Mouse (Mus musculus) cerebellum, postnatal 25 days (tissue): ENCODE measurements around the gene Chd2.
A peak's percentile ranks its signal among the peaks of the same experiment; 100 is the strongest.

Source experiments
- DNase-seq, 2 experiments: peaks; one replicate each; pipeline ENCODE4 v3.0.0; 2021; ENCODE audit warnings: mixed read lengths in 2 of 2

Chd2 gene

DNA sequence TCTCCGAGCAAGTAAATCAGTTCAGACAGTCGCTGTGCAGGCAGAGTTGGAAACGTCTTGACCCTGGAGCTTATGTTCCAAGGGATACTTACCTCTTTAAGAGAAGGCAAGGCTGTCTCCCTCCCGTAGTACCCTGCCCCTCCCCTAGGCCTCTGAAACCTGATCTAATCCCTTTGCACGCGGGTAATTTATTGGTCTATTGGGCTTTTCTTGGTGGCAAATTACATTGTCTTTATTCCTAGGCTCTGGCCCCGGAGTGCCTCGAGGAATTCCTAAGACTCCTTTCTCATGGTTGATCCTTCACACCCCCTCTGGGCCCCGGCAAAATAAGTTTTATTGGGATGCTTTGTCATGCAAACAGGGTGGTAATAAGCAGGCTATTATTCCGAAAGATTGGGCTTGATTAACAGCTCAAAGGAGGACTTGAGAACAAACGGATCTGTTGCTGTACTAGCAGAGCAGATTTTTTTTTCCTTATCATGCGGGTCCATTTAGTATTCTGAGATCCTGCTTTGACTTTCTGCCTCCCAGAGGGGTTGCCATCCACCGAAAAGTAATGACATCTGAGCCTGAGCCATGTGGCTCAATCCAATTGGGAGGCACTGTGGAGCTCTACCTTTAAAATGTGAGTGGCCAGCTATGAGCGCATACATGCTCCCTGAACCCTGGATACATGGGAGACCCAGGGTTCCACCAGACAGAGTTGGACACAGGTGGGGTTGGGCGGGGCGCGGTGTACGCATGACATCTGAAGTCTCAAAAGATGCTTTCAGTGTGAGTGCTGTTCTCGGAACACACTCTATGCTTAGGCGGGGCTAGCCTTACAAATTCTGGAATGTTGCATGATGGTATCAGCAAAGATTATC, 141.3 kb downstream of the Chd2 start:
- DNase-seq = no peak

- DNase-seq = peak; percentile 80 to 91
Observed at GRCm38 (mm10) chr7:73399501-73400044, 142.1 kb downstream of the Chd2 start.

- DNase-seq = peak; percentile 36 to 40
Observed at GRCm38 (mm10) chr7:73398806-73399442, 142.7 kb downstream of the Chd2 start.

GRCm38 (mm10) chr7:73398319-73398718, 143.3 kb downstream of the Chd2 start:
- peak; percentile 62 to 75 for DNase-seq

DNA sequence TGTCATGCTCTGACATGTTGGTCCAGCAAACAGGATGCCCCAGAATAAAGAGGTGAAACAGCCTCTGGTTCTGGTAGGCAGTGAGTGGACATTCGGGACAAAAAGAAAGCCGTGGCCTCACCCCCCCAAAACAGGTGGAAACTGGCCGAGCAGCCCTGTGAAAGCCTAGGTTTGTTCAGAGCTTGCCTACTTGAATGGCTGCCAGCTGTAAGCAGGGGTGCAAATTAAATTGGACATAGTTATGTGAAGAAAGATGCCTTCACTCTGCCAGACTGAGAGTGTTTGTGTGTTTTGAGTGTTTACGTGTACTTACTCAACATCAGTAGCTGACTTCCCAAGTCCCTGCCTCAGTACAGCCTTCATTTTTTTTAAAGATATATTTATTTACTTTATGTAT, 147.6 kb downstream of the Chd2 start:
- DNase-seq = no peak

- no peak for DNase-seq
Observed at GRCm38 (mm10) chr7:73393307-73394012, 148.2 kb downstream of the Chd2 start.

DNA sequence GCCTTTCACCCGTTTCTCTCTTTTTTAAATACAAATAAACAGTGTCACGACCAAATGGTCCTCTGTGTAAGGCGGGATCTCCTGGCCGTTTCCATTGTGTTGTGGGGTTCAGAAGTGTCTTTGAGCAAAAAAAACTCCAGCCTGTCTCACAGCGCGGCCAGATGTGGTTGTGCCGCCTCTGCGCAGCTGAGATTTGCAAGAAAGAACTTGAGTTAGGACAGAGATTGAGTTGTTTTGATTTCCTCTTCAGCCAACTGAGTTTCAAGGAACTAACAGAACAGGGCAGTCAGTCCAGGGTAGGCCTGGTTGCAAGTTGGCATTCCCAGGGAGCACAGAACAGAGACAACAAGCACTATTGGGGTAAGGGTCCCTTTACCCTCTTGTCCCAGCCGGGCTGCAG, 149.3 kb downstream of the Chd2 start:
- DNase-seq = no peak

DNA sequence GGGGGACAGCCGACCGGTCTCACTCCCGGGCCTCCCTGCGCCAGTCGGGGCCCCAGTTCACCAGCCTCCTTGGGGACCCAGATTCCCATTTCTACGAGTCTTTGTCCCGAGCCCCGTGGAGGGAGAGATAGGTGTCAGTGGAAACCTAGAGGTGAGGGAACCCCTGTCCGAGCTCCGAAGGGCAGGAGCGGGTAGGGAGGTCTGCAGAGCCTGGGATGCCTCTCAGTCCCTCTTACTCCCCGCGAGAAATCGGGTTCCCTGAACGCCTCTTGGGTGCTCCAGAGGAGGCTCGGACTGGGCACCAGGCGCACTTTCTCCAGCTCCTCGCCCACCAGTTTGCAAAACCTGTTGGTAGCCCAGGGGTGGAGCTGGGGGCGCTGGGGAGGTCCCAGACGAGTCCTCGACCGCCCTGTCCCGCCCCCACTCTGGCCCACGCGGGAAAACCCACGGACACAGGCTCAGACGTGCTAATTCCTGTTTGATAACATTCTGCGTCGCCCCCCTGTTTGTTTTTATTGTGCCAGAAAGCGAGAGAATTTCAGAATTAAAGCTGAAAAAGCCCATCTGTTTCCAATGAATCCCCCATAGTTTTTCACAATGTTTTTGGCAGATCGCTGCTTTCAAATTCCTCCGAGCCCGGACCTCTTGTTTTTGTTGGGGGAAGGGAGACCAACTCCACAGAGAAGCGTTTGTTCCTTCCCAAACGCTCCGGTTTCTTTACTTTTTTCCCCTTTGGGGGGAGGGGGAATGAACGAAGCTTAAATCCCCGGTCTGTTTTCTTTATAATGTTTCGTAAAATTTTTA, 149.9 kb downstream of the Chd2 start:
- DNase-seq = peak in 1 of 2 experiments; percentile 40

GRCm38 (mm10) chr7:73391002-73391517, 150.6 kb downstream of the Chd2 start:
- DNase-seq = peak; percentile 76 to 88

DNA sequence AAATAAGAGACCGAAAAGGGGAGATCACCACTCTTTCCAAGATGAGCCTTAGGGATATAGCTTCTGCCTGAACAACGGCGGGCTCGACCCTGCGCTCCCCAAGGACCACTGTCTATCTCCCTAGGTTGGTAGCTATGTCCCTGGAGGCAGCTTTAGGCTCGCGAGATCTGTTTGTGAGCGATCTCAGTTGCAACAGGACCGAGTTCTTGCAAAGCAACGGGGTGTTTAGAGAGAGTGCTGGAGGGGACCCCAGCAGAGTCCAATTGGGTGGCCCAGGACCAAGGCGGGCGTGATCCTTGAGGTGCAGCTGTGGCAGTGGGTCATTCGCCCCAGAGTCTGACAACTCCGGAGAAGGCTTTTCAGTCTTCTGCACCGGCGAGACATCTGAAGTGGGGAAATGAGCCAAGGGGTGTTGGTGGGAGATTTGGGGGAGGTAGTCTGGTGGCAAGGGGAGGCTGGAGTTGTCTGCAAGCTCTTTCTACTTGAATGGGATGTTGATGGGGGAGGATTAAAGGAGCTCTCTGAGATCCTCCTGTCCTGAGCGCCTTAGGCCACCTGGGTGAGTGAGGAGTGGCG, 151.1 kb downstream of the Chd2 start:
- DNase-seq = no peak

- no peak for DNase-seq
Observed at GRCm38 (mm10) chr7:73389871-73390294, 151.7 kb downstream of the Chd2 start.

- no peak for DNase-seq
Observed at GRCm38 (mm10) chr7:73389419-73389818, 152.2 kb downstream of the Chd2 start.

DNA sequence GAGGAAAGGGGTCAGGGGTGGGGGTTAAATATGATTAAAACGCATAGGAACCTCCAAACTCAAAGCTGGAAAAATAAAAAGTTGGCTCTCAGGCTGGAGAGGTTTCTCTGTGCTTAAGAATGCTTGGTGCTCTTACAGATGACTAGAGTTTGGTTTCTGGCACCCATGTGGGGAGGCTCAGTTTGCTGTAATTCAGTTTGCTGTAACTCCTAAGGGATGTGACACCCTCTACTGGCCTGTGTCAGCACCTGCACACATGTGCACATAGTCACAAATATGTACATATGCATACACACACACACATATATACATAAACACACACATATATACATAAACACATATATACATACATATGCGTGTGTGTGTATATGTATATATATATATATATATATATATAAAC, 152.8 kb downstream of the Chd2 start:
- DNase-seq = no peak

DNA sequence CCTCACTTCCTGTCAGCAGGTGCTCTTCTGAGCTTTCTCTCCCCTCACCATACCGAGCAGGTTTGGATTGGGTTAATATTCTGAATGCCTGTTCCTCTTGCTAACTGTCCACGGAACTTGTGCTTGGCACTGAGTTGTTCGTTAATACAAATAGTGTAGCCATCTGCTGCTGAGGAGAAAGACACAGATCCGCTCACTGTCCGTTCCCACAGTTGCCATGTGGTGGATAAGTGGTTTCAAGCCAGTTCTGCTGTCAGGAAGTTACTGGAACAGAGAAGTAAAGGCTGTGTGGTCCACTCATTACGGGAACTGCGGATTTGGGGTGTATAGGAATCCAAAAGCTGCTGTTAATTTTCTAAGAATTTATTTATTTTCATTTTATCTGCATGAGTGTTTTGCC, 158.8 kb downstream of the Chd2 start:
- peak in 1 of 2 experiments; percentile 38 for DNase-seq

- no peak for DNase-seq
Observed at GRCm38 (mm10) chr7:73378034-73378433, 163.6 kb downstream of the Chd2 start.

DNA sequence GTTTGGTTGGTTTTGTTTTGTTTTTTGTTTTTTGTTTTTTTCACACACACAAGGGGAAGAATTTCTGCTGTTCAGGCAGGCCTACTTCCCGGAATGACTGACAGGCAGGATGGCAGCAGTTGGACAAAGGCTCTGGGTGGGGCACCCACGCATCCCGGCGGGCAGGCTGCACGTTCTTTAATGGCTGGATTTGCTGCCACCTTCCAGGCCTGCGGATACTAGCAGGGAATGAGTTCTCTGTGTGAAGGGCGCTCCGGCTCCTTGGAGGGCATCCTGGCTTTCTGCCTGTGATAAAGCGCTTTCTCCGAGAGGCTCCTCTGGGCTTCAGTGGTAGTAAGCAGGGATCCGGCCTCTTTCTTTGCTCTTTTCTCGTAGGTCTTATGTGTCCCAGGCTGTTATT, 164.3 kb downstream of the Chd2 start:
- DNase-seq = peak in 1 of 2 experiments; percentile 38
